Mouse (Mus musculus) limb, embryonic 14.5 days (tissue): ENCODE data around the gene Prss30. TPM values are rescaled to one million over a fixed set of nuclear protein-coding genes. Genes with fewer than 3 reads are reported as not detected.
A peak's percentile ranks its signal among the peaks of the same experiment; 100 is the strongest.

Source experiments
- ATAC-seq: fragments of 200-750 bp; cut with Nextera tagmentation; 2 replicates; pipeline ENCODE4 v1.8.0; 2017; ENCODE audit warnings: low read depth, moderate number of reproducible peaks, moderate TSS enrichment; ENCODE audit not compliant: low FRiP score
- DNase-seq: peaks from one replicate; pipeline ENCODE4 v3.0.0-alpha.2; 2015; ENCODE audit warnings: low spot score
- H3K27ac ChIP-seq: fragments of 300-500 bp; sonication (generic); replicated peaks from 2 replicates; pipeline ENCODE4 v1.5.1; 2014; ENCODE audit warnings: low read depth, mild to moderate bottlenecking, low read length, moderate library complexity, mixed read lengths
- H3K27me3 ChIP-seq: fragments of 300-500 bp; sonication (generic); 2 replicates; pipeline ENCODE4 v1.6.1; 2014; ENCODE audit warnings: low read length, mixed read lengths; ENCODE audit not compliant: control insufficient read depth, insufficient read depth
- H3K36me3 ChIP-seq: fragments of 300-500 bp; sonication (generic); 2 replicates; pipeline ENCODE4 v1.6.1; 2014; ENCODE audit warnings: mild to moderate bottlenecking, low read length, moderate library complexity, mixed read lengths; ENCODE audit not compliant: control insufficient read depth, insufficient read depth
- H3K4me1 ChIP-seq: fragments of 300-500 bp; sonication (generic); 2 replicates; pipeline ENCODE4 v1.6.1; 2014; ENCODE audit warnings: antibody characterized with exemption, low read length, mixed read lengths; ENCODE audit not compliant: control insufficient read depth, insufficient read depth
- H3K4me2 ChIP-seq: fragments of 300-500 bp; sonication (generic); replicated peaks from 2 replicates; pipeline ENCODE4 v1.6.1; 2014; ENCODE audit warnings: low read depth, mild to moderate bottlenecking, low read length, moderate library complexity; ENCODE audit not compliant: severe bottlenecking
- H3K4me3 ChIP-seq: fragments of 300-500 bp; sonication (generic); replicated peaks from 2 replicates; pipeline ENCODE4 v1.5.1; 2014; ENCODE audit warnings: low read length
- H3K9ac ChIP-seq: fragments of 300-500 bp; sonication (generic); 2 replicates; pipeline ENCODE4 v1.6.1; 2014; ENCODE audit warnings: mild to moderate bottlenecking, low read depth, low read length, moderate library complexity; ENCODE audit not compliant: severe bottlenecking
- H3K9me3 ChIP-seq: fragments of 300-500 bp; sonication (generic); 2 replicates; pipeline ENCODE4 v1.6.1; 2016; ENCODE audit warnings: low read length; ENCODE audit not compliant: control insufficient read depth
- POLR2A ChIP-seq: fragments of 200-500 bp; IDR thresholded peaks from 2 replicates; pipeline ENCODE4 v1.8.0; 2012; ENCODE audit warnings: inconsistent platforms, mild to moderate bottlenecking, moderate library complexity, borderline replicate concordance; ENCODE audit not compliant: insufficient read depth, insufficient read length; ENCODE audit errors: extremely low read depth
- WGBS: fragments of 180-500 bp; shearing (Covaris S2); extraction: QIAGEN DNeasy Blood & Tissue Kit; methylation state at CpG from one replicate; pipeline ENCODE4 v1.1.7; 2014; 5-methylcytosine and 5-hydroxymethylcytosine counted together
- microRNA-seq: library from miRNA; unstranded; fragments of <30 nt; microRNA quantifications from one replicate; pipeline ENCODE4, GENCODE M21; 2016
- polyA plus RNA-seq, 2 experiments: library from polyadenylated mRNA; depleted of rRNA in 1 of 2; stranded (reverse) in 1 of 2; unstranded in 1 of 2; fragments of >200 nt; fragmentation: Nextera tagmentation in 1 of 2; extraction: Ambion mirVana in 1 of 2; gene quantifications; 2 replicates each; pipeline versions ENCODE4 v1.2.1 to v1.2.3; 2012 to 2014

Prss30 gene
- polyA plus RNA-seq, 2 experiments: 0.06 TPM; not detected in 1

- Histone ChIP-seq H3K4me2 (peak overlapping the region; percentile 70), H3K9me3 (no peaks in the 10 kb centered on the region), H3K27ac (peak overlapping the region; percentile 83), H3K36me3 (no peaks in the 10 kb centered on the region), H3K4me1 (peaks cover 8% of the 10 kb centered on the region), H3K27me3 (no peaks in the 10 kb centered on the region), H3K9ac (peak overlapping the region; percentile 57), H3K4me3 (peak overlapping the region; percentile 51)
- peak; percentile 82 for ATAC-seq
- WGBS: under 1% methylated on average over 14 of the region's 14 CpGs
- DNase-seq: peak; percentile 73
- TF ChIP-seq POLR2A: no peak
These were observed 55.3 kb downstream of the Prss30 start for GRCm38 (mm10) chr17:23925090-23925493.

DNA sequence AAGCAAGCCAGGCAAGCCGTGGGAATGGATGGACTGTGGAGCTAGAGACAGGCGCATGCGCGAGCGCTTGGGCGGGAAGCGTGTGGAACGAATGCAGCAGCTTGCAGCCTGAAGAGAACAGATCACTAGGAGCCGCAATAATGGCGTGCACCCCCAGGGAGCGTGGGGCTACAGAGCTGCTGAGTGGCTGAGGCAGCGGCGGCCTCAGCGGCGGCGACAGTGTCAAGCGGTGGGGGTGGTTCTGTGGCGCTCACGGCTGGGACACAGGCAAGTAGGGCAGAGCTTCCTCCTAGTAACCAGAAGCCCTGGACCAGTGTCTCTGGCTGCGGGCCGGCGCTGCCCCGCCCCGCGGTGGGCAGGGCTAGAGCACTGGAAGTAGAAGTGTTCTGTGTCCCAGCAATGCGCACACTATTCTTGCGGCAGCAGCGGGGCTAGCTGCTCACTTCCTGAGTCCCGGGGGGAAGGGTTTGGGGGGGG, 55.8 kb downstream of the Prss30 start:
- Histone ChIP-seq H3K9me3 (no peaks in the 10 kb centered on the region), H3K4me3 (peak overlapping the region; percentile 51)
- TF ChIP-seq POLR2A: peak; percentile 77; the same call in 1 of the 2 replicates

More for the DNA sequence above, 55.8 kb downstream of the Prss30 start:
- Histone ChIP-seq H3K27ac (peak overlapping the region; percentile 83), H3K27me3 (no peaks in the 10 kb centered on the region), H3K4me1 (peaks cover 8% of the 10 kb centered on the region), H3K36me3 (no peaks in the 10 kb centered on the region), H3K9ac (peak overlapping the region; percentile 57), H3K4me2 (peak overlapping the region; percentile 70)
- peak; percentile 96 for ATAC-seq
- DNase-seq: peak; percentile 92
- WGBS: under 1% methylated on average over 29 of the region's 29 CpGs

Small RNA genes lying within 50 kb of the gene (microRNA-seq; reads per million reads assigned to microRNA genes)
- gene Gm27700: not detected

Other genes starting within 250 kb of the Prss30 start
- gene Paqr4, start 239.7 kb downstream of the Prss30 start, polyA plus RNA-seq (2012; rRNA removed): 9.7 and 13.4 TPM in 2 replicates
- 15.7 and 17.3 TPM in 2 replicates for gene Paqr4, start 239.7 kb downstream of the Prss30 start, polyA plus RNA-seq (2014; fragmentation: Nextera tagmentation; extraction: Ambion mirVana)
- 40.1 and 50.6 TPM in 2 replicates for gene Kremen2, start 234.7 kb downstream of the Prss30 start, polyA plus RNA-seq (2012; rRNA removed)
- gene Kremen2, start 234.7 kb downstream of the Prss30 start, polyA plus RNA-seq (2014; fragmentation: Nextera tagmentation; extraction: Ambion mirVana): 42.4 and 42.6 TPM in 2 replicates
- gene Flywch1, start 209.0 kb downstream of the Prss30 start, polyA plus RNA-seq (2012; rRNA removed): 47.1 and 58.5 TPM in 2 replicates
- 66.2 and 74.8 TPM in 2 replicates for gene Flywch1, start 209.0 kb downstream of the Prss30 start, polyA plus RNA-seq (2014; fragmentation: Nextera tagmentation; extraction: Ambion mirVana)
- gene Flywch2, start 194.5 kb downstream of the Prss30 start, polyA plus RNA-seq (2012; rRNA removed): 46.3 and 50.8 TPM in 2 replicates
- gene Flywch2, start 194.5 kb downstream of the Prss30 start, polyA plus RNA-seq (2014; fragmentation: Nextera tagmentation; extraction: Ambion mirVana): 41.2 and 47.5 TPM in 2 replicates
- gene Srrm2, start 190.0 kb downstream of the Prss30 start, polyA plus RNA-seq (2012; rRNA removed): 654 and 850 TPM in 2 replicates
- 406 and 466 TPM in 2 replicates for gene Srrm2, start 190.0 kb downstream of the Prss30 start, polyA plus RNA-seq (2014; fragmentation: Nextera tagmentation; extraction: Ambion mirVana)
- 739 and 935 TPM in 2 replicates for gene Elob, start 151.4 kb downstream of the Prss30 start, polyA plus RNA-seq (2012; rRNA removed)
- gene Elob, start 151.4 kb downstream of the Prss30 start, polyA plus RNA-seq (2014; fragmentation: Nextera tagmentation; extraction: Ambion mirVana): 1,204 and 1,221 TPM in 2 replicates
- 0.12 and 0.14 TPM in 2 replicates for gene Prss33, start 144.5 kb downstream of the Prss30 start, polyA plus RNA-seq (2012; rRNA removed)
- not detected in 2 replicates for gene Prss33, start 144.5 kb downstream of the Prss30 start, polyA plus RNA-seq (2014; fragmentation: Nextera tagmentation; extraction: Ambion mirVana)
- 0.06 TPM in 1 of 2 replicates, not detected in the other for gene Prss32, start 136.7 kb downstream of the Prss30 start, polyA plus RNA-seq (2012; rRNA removed)
- gene Prss32, start 136.7 kb downstream of the Prss30 start, polyA plus RNA-seq (2014; fragmentation: Nextera tagmentation; extraction: Ambion mirVana): not detected in 2 replicates
- gene Prss41, start 136.4 kb downstream of the Prss30 start, polyA plus RNA-seq (2012; rRNA removed): 1.6 and 2.1 TPM in 2 replicates
- gene Prss41, start 136.4 kb downstream of the Prss30 start, polyA plus RNA-seq (2014; fragmentation: Nextera tagmentation; extraction: Ambion mirVana): 0.28 and 0.78 TPM in 2 replicates
- gene Prss21, start 112.5 kb downstream of the Prss30 start, polyA plus RNA-seq (2012; rRNA removed): not detected in 2 replicates
- gene Prss21, start 112.5 kb downstream of the Prss30 start, polyA plus RNA-seq (2014; fragmentation: Nextera tagmentation; extraction: Ambion mirVana): not detected in 2 replicates
- gene Dcpp1, start 99.7 kb downstream of the Prss30 start, polyA plus RNA-seq (2012; rRNA removed): not detected in 2 replicates
- gene Dcpp1, start 99.7 kb downstream of the Prss30 start, polyA plus RNA-seq (2014; fragmentation: Nextera tagmentation; extraction: Ambion mirVana): not detected in 2 replicates
- gene Dcpp2, start 99.7 kb downstream of the Prss30 start, polyA plus RNA-seq (2012; rRNA removed): not detected in 2 replicates
- not detected in 2 replicates for gene Dcpp2, start 99.7 kb downstream of the Prss30 start, polyA plus RNA-seq (2014; fragmentation: Nextera tagmentation; extraction: Ambion mirVana)
- not detected in 2 replicates for gene Dcpp3, start 63.1 kb downstream of the Prss30 start, polyA plus RNA-seq (2012; rRNA removed)
- not detected in 2 replicates for gene Dcpp3, start 63.1 kb downstream of the Prss30 start, polyA plus RNA-seq (2014; fragmentation: Nextera tagmentation; extraction: Ambion mirVana)
- gene Sbp, start 38.9 kb downstream of the Prss30 start, polyA plus RNA-seq (2012; rRNA removed): not detected in 2 replicates
- gene Sbp, start 38.9 kb downstream of the Prss30 start, polyA plus RNA-seq (2014; fragmentation: Nextera tagmentation; extraction: Ambion mirVana): not detected in 2 replicates
- gene Sbpl, start 25.3 kb downstream of the Prss30 start, polyA plus RNA-seq (2012; rRNA removed): 0.24 TPM in 1 of 2 replicates, not detected in the other
- not detected in 2 replicates for gene Sbpl, start 25.3 kb downstream of the Prss30 start, polyA plus RNA-seq (2014; fragmentation: Nextera tagmentation; extraction: Ambion mirVana)
- gene Prss22, start 17.5 kb upstream of the Prss30 start, polyA plus RNA-seq (2012; rRNA removed): 0.54 and 0.72 TPM in 2 replicates
- gene Prss22, start 17.5 kb upstream of the Prss30 start, polyA plus RNA-seq (2014; fragmentation: Nextera tagmentation; extraction: Ambion mirVana): 0.44 and 0.51 TPM in 2 replicates
- 0.82 and 1.4 TPM in 2 replicates for gene Prss27, start 57.6 kb upstream of the Prss30 start, polyA plus RNA-seq (2012; rRNA removed)
- gene Prss27, start 57.6 kb upstream of the Prss30 start, polyA plus RNA-seq (2014; fragmentation: Nextera tagmentation; extraction: Ambion mirVana): 1.5 TPM in 2 replicates
- gene Kctd5, start 92.9 kb upstream of the Prss30 start, polyA plus RNA-seq (2012; rRNA removed): 60.2 and 72.4 TPM in 2 replicates
- gene Kctd5, start 92.9 kb upstream of the Prss30 start, polyA plus RNA-seq (2014; fragmentation: Nextera tagmentation; extraction: Ambion mirVana): 57.8 and 63.5 TPM in 2 replicates
- 18.7 and 21.6 TPM in 2 replicates for gene Pdpk1, start 170.4 kb upstream of the Prss30 start, polyA plus RNA-seq (2012; rRNA removed)
- gene Pdpk1, start 170.4 kb upstream of the Prss30 start, polyA plus RNA-seq (2014; fragmentation: Nextera tagmentation; extraction: Ambion mirVana): 36.7 and 39.9 TPM in 2 replicates
- 31.2 and 39.6 TPM in 2 replicates for gene Amdhd2, start 183.2 kb upstream of the Prss30 start, polyA plus RNA-seq (2012; rRNA removed)
- gene Amdhd2, start 183.2 kb upstream of the Prss30 start, polyA plus RNA-seq (2014; fragmentation: Nextera tagmentation; extraction: Ambion mirVana): 27.4 and 32.6 TPM in 2 replicates
- 487 and 720 TPM in 2 replicates for gene Atp6v0c, start 189.1 kb upstream of the Prss30 start, polyA plus RNA-seq (2012; rRNA removed)
- gene Atp6v0c, start 189.1 kb upstream of the Prss30 start, polyA plus RNA-seq (2014; fragmentation: Nextera tagmentation; extraction: Ambion mirVana): 511 and 522 TPM in 2 replicates
- 31.9 and 52.5 TPM in 2 replicates for gene Tbc1d24, start 225.0 kb upstream of the Prss30 start, polyA plus RNA-seq (2012; rRNA removed)
- gene Tbc1d24, start 225.0 kb upstream of the Prss30 start, polyA plus RNA-seq (2014; fragmentation: Nextera tagmentation; extraction: Ambion mirVana): 6.3 and 8.0 TPM in 2 replicates
- 32.6 and 42.5 TPM in 2 replicates for gene Ntn3, start 229.0 kb upstream of the Prss30 start, polyA plus RNA-seq (2012; rRNA removed)
- 14.5 and 19.8 TPM in 2 replicates for gene Ntn3, start 229.0 kb upstream of the Prss30 start, polyA plus RNA-seq (2014; fragmentation: Nextera tagmentation; extraction: Ambion mirVana)
- gene Tedc2, start 240.3 kb upstream of the Prss30 start, polyA plus RNA-seq (2012; rRNA removed): 35.4 and 39.2 TPM in 2 replicates
- 10.2 and 12.2 TPM in 2 replicates for gene Tedc2, start 240.3 kb upstream of the Prss30 start, polyA plus RNA-seq (2014; fragmentation: Nextera tagmentation; extraction: Ambion mirVana)